Mouse (Mus musculus) liver, embryonic 15.5 days (tissue): ENCODE measurements around the gene Zfp580. TPM values are rescaled to one million over a fixed set of nuclear protein-coding genes. Genes with fewer than 3 reads are reported as not detected.

Experiments used
- polyA plus RNA-seq: library from polyadenylated mRNA; unstranded; fragments of >200 nt; fragmentation: Nextera tagmentation; extraction: Ambion mirVana; gene quantifications from 2 replicates; pipeline ENCODE4 v1.2.1, GENCODE M21; 2015

Zfp580 gene
- polyA plus RNA-seq, 1 experiment from 2014 or later = 1.7 TPM

Other genes starting within 250 kb of the Zfp580 start
- 302 and 318 TPM in 2 replicates for gene Ube2s, start 238.9 kb upstream of the Zfp580 start, polyA plus RNA-seq
- gene Shisa7, start 206.8 kb upstream of the Zfp580 start, polyA plus RNA-seq = not detected in 2 replicates
- 3.7 and 3.8 TPM in 2 replicates for gene Isoc2b, start 181.3 kb upstream of the Zfp580 start, polyA plus RNA-seq
- gene Isoc2a, start 174.4 kb upstream of the Zfp580 start, polyA plus RNA-seq = 0.68 and 0.77 TPM in 2 replicates
- not detected in 2 replicates for gene Gm36210, start 145.0 kb upstream of the Zfp580 start, polyA plus RNA-seq
- gene Zfp628, start 136.3 kb upstream of the Zfp580 start, polyA plus RNA-seq = 1.7 TPM in 2 replicates
- 0.23 and 0.45 TPM in 2 replicates for gene Nat14, start 129.5 kb upstream of the Zfp580 start, polyA plus RNA-seq
- gene Ssc5d, start 125.8 kb upstream of the Zfp580 start, polyA plus RNA-seq = 0.15 TPM in 2 replicates
- 0.07 TPM in 1 of 2 replicates, not detected in the other for gene Sbk2, start 87.1 kb upstream of the Zfp580 start, polyA plus RNA-seq
- gene Sbk3, start 80.4 kb upstream of the Zfp580 start, polyA plus RNA-seq = not detected in 2 replicates
- gene Zfp579, start 55.4 kb upstream of the Zfp580 start, polyA plus RNA-seq = 3.3 and 4.6 TPM in 2 replicates
- gene Zfp524, start 37.1 kb upstream of the Zfp580 start, polyA plus RNA-seq = 9.3 and 10.0 TPM in 2 replicates
- gene Fiz1, start 36.8 kb upstream of the Zfp580 start, polyA plus RNA-seq = 15.6 and 17.9 TPM in 2 replicates
- 0.53 and 1.2 TPM in 2 replicates for gene Gm44973, start 36.0 kb upstream of the Zfp580 start, polyA plus RNA-seq
- gene Zfp865, start 31.2 kb upstream of the Zfp580 start, polyA plus RNA-seq = 1.3 and 1.5 TPM in 2 replicates
- 0.28 and 0.40 TPM in 2 replicates for gene Ccdc106, start 31.0 kb upstream of the Zfp580 start, polyA plus RNA-seq
- not detected in 2 replicates for gene 4632433K11Rik, start 17.4 kb upstream of the Zfp580 start, polyA plus RNA-seq
- gene Zfp784, start 13.1 kb upstream of the Zfp580 start, polyA plus RNA-seq = 1.2 and 1.4 TPM in 2 replicates
- gene U2af2, start 10.6 kb downstream of the Zfp580 start, polyA plus RNA-seq = 59.4 and 60.8 TPM in 2 replicates
- gene Epn1, start 28.7 kb downstream of the Zfp580 start, polyA plus RNA-seq = 49.2 and 54.5 TPM in 2 replicates
- not detected in 2 replicates for gene Rfpl4, start 65.4 kb downstream of the Zfp580 start, polyA plus RNA-seq
- 0.18 and 0.21 TPM in 2 replicates for gene Rasl2-9, start 74.4 kb downstream of the Zfp580 start, polyA plus RNA-seq
- not detected in 2 replicates for gene Vmn1r55, start 98.1 kb downstream of the Zfp580 start, polyA plus RNA-seq
- not detected in 2 replicates for gene Vmn1r56, start 145.2 kb downstream of the Zfp580 start, polyA plus RNA-seq
- gene Vmn1r57, start 167.0 kb downstream of the Zfp580 start, polyA plus RNA-seq = not detected in 2 replicates